24 mouse cellular contexts compared by ENCODE assay signal in genomic region chr14:68432111-68432510, GRCm38 (mm10).
"Had no signal": no experiment of that assay in that cellular context is flagged by ENCODE, and none has a peak within 500 bp of the region (broad histone marks: within the 10 kb centered on the region; RNA-seq: fewer than 3 reads in every experiment).

No protein-coding gene starts in this region.

- H3K36me3 ChIP-seq: limb, embryonic 12.5 days; limb, embryonic 15.5 days; midbrain, embryonic 12.5 days; midbrain, embryonic 15.5 days; neural tube, embryonic 12.5 days; neural tube, embryonic 15.5 days had no signal

- H3K9ac ChIP-seq: limb, embryonic 12.5 days; limb, embryonic 15.5 days; liver, embryonic 14.5 days; liver, postnatal 0 days; midbrain, embryonic 12.5 days; midbrain, embryonic 15.5 days; neural tube, embryonic 12.5 days; neural tube, embryonic 15.5 days had no signal

- H3K4me2 ChIP-seq: limb, embryonic 12.5 days; limb, embryonic 15.5 days; liver, embryonic 11.5 days; midbrain, embryonic 12.5 days; midbrain, embryonic 15.5 days; neural tube, embryonic 12.5 days; neural tube, embryonic 15.5 days had no signal

- H3K27me3 ChIP-seq: limb, embryonic 12.5 days; limb, embryonic 15.5 days; midbrain, embryonic 12.5 days; midbrain, embryonic 15.5 days; neural tube, embryonic 12.5 days; neural tube, embryonic 15.5 days had no signal

- H3K4me3 ChIP-seq: layer of hippocampus, adult 2 months; left cerebral cortex, adult 2 months; limb, embryonic 12.5 days; limb, embryonic 15.5 days; midbrain, embryonic 12.5 days; midbrain, embryonic 15.5 days; neural tube, embryonic 12.5 days; neural tube, embryonic 15.5 days had no signal

- H3K9me3 ChIP-seq: limb, embryonic 12.5 days; limb, embryonic 15.5 days; midbrain, embryonic 12.5 days; midbrain, embryonic 15.5 days; neural tube, embryonic 12.5 days; neural tube, embryonic 15.5 days had no signal

- H3K27ac ChIP-seq: layer of hippocampus, adult 2 months; left cerebral cortex, adult 2 months; limb, embryonic 12.5 days; limb, embryonic 15.5 days; liver, embryonic 14.5 days; macrophage; midbrain, embryonic 12.5 days; midbrain, embryonic 15.5 days; neural tube, embryonic 12.5 days; neural tube, embryonic 15.5 days had no signal

- ATAC-seq: inflammation-experienced regulatory T-cells, adult 6 months; intestine, embryonic 16.5 days; liver, postnatal 0 days; midbrain, embryonic 15.5 days had no signal

- H3K4me1 ChIP-seq: limb, embryonic 12.5 days; limb, embryonic 15.5 days; midbrain, embryonic 12.5 days; midbrain, embryonic 15.5 days; neural tube, embryonic 12.5 days had no signal

- DNase-seq: kidney, adult 18-20 months; kidney, adult 9 months; kidney, postnatal 14 days; kidney, postnatal 4 days; layer of hippocampus, adult 9-11 months; layer of hippocampus, postnatal 36 days; left cerebral cortex, postnatal 4 days; liver, postnatal 0 days; right cerebral cortex, adult 18-20 months; thymus, adult 18-20 months; thymus, postnatal 36 days had no signal
